In the genomic region with DNA sequence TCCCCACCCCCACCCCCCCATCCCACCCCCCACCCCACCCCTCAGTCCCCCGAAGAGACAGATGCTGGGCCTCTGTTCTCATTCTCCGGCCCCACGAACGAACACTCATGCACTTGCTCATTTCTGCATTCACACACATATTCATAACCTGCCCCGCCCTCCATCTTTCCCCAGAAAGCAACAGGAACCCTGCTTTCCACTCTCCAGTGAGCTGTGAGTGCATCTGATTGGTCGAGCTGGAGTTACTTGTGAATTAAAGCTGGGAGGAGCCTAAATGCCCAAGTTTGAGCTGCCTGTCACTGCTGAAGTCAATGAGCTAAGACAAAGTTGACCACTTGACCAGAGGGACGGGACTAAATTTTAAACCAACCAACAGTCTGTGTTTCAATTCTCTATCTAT, we compare ENCODE assay signal across 36 mouse cellular contexts. TPM values are rescaled to one million over a fixed set of nuclear protein-coding genes. Genes with fewer than 3 reads are reported as not detected.
"Had no signal": no experiment of that assay in that cellular context is flagged by ENCODE, and none has a peak within 500 bp of the region (broad histone marks: within the 10 kb centered on the region; RNA-seq: fewer than 3 reads in every experiment).

No protein-coding gene starts in this region.

- H3K9ac ChIP-seq: heart, embryonic 12.5 days; hindbrain, embryonic 13.5 days; hindbrain, embryonic 15.5 days; kidney, embryonic 15.5 days; limb, embryonic 13.5 days; limb, embryonic 15.5 days; liver, embryonic 12.5 days had no signal

- H3K36me3 ChIP-seq: heart, embryonic 10.5 days; heart, embryonic 12.5 days; hindbrain, embryonic 13.5 days; hindbrain, embryonic 15.5 days; kidney, embryonic 15.5 days; limb, embryonic 13.5 days; limb, embryonic 15.5 days; liver, embryonic 12.5 days had no signal

- DNase-seq: gastrocnemius, adult 2 months; gastrocnemius, postnatal 14 days; heart, adult 18-20 months; heart, postnatal 10 days; heart, postnatal 36 days; kidney, adult 11 months; kidney, adult 2 months; kidney, adult 9 months; kidney, postnatal 14 days; kidney, postnatal 36 days; layer of hippocampus, adult 9-11 months; layer of hippocampus, postnatal 36 days; left cerebral cortex, postnatal 4 days had no signal

- H3K4me3 ChIP-seq: gastrocnemius, adult 2 months; heart, embryonic 10.5 days; heart, embryonic 12.5 days; hindbrain, embryonic 13.5 days; hindbrain, embryonic 15.5 days; kidney, embryonic 15.5 days; limb, embryonic 13.5 days; limb, embryonic 15.5 days; liver, embryonic 12.5 days had no signal

- ATAC-seq: hindbrain, postnatal 0 days; intestine, embryonic 16.5 days; liver, embryonic 12.5 days had no signal

- H3K9me3 ChIP-seq: heart, embryonic 10.5 days; heart, embryonic 12.5 days; hindbrain, embryonic 13.5 days; hindbrain, embryonic 15.5 days; kidney, embryonic 15.5 days; limb, embryonic 13.5 days; limb, embryonic 15.5 days; liver, embryonic 12.5 days had no signal

- H3K27me3 ChIP-seq: hindbrain, embryonic 13.5 days; hindbrain, embryonic 15.5 days; kidney, embryonic 15.5 days; limb, embryonic 15.5 days had no signal

- H3K4me1 ChIP-seq: heart, embryonic 12.5 days had no signal

- H3K27ac ChIP-seq: gastrocnemius, adult 2 months; heart, embryonic 10.5 days; hindbrain, embryonic 13.5 days; hindbrain, embryonic 15.5 days; hindbrain, postnatal 0 days; kidney, embryonic 15.5 days; kidney, postnatal 0 days; limb, embryonic 13.5 days; limb, embryonic 15.5 days; liver, embryonic 12.5 days had no signal

RNA-seq across cellular contexts. Expression of a gene that starts 25.2 kb away (rescaled TPM):
- total RNA-seq: gastrocnemius, postnatal 14 days; gastrocnemius, postnatal 4 days; granulocyte monocyte progenitor cell, adult 5-6 weeks; heart, postnatal 10 days; heart, postnatal 36 days; hematopoietic stem cell, adult 5-6 weeks; hindbrain, postnatal 0 days; layer of hippocampus, adult 18-20 months; layer of hippocampus, adult 8-10 months; layer of hippocampus, postnatal 14 days; layer of hippocampus, postnatal 36 days; left cerebral cortex, adult 18-20 months; left cerebral cortex, postnatal 10 days; left cerebral cortex, postnatal 4 days; liver, adult 2 months had no signal
- polyA plus RNA-seq: heart, embryonic 10.5 days; hindbrain, embryonic 13.5 days; intestine, embryonic 14.5 days; kidney, adult 2 months; large intestine, adult 2 months; limb, embryonic 11.5 days; limb, embryonic 13.5 days; limb, embryonic 15.5 days; liver, adult 2 months; liver, embryonic 12.5 days had no signal
